Mouse (Mus musculus) ovary, adult 18-20 months (tissue): Measurements from ENCODE around the gene Zfp763.
"Not testable (repeated sequence)": the region's sequence is repeated elsewhere in the genome, so short reads cannot be mapped to it uniquely, and the experiment has no call there.

ENCODE experiments used
- DNase-seq: peaks from one replicate; pipeline ENCODE4 v3.0.0; 2022; ENCODE audit warnings: low spot score, mixed read lengths

Zfp763 gene

GRCm38 (mm10) chr17:33032900-33033891 lies at the start of gene Zfp763:
Zfp763 (minus strand) TSS chr17:33033402.
- DNase-seq: peak; percentile 57

GRCm38 (mm10) chr17:33067958-33068357 lies 34.8 kb upstream of the Zfp763 start, which contains the start of gene 4921501E09Rik:
4921501E09Rik (minus strand) TSS chr17:33068058.
- DNase-seq: no peak

GRCm38 (mm10) chr17:33063001-33063400 lies 29.8 kb upstream of the Zfp763 start:
- no peak for DNase-seq

GRCm38 (mm10) chr17:33058791-33059190 lies 25.6 kb upstream of the Zfp763 start:
- no peak for DNase-seq

GRCm38 (mm10) chr17:33032376-33032775 lies 826 bp downstream of the Zfp763 start:
- no peak for DNase-seq

GRCm38 (mm10) chr17:33020434-33020833 lies 12.8 kb downstream of the Zfp763 start:
- DNase-seq: not testable (repeated sequence)

- no peak for DNase-seq
These were observed 24.9 kb downstream of the Zfp763 start for GRCm38 (mm10) chr17:33008337-33008736.

GRCm38 (mm10) chr17:32998492-32998891 lies 34.7 kb downstream of the Zfp763 start:
- DNase-seq: no peak

GRCm38 (mm10) chr17:32992699-32993474 lies 40.3 kb downstream of the Zfp763 start, which contains the start of gene Zfp952:
Zfp952 (plus strand) TSS chr17:32993129.
- DNase-seq: peak; percentile 73

- DNase-seq: no peak
These were observed 41.1 kb downstream of the Zfp763 start for GRCm38 (mm10) chr17:32991965-32992698.

GRCm38 (mm10) chr17:32986301-32986700 lies 46.9 kb downstream of the Zfp763 start:
- DNase-seq: no peak

GRCm38 (mm10) chr17:32981361-32981760 lies 51.8 kb downstream of the Zfp763 start:
- no peak for DNase-seq
